25 mouse cellular contexts compared by ENCODE assay signal in the genomic region with DNA sequence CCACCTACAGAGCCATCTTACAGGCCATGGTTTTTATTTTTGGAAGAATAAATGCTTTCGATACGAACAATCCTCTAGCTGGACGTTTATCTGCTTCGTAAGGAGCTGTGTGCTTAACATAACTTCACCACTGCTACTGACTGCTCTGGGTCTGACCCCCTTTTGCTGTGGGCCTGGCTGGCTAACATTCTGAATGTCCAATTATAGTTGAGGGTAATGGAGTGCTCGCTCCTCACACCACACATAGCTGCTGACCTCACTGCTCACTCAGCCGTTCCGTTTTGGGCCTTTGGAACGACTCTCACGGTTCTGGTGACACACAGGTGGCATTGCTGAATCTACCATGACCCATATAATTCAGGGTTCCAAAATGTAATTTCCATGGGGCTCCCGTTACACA. TPM values are rescaled to one million over a fixed set of nuclear protein-coding genes. Genes with fewer than 3 reads are reported as not detected.
DNase-seq lines count a peak whose midpoint lies in the region; ATAC-seq and TF ChIP-seq lines count a peak whose summit lies in the region.
"Had no signal": no experiment of that assay in that cellular context is flagged by ENCODE, and none has a peak within 500 bp of the region (broad histone marks: within the 10 kb centered on the region; RNA-seq: fewer than 3 reads in every experiment).

No protein-coding gene starts in this region.

- peak; percentile 39 for DNase-seq in kidney, adult 2 months
- DNase-seq in kidney, postnatal 14 days: no peak
- DNase-seq in gastrocnemius, postnatal 25 days: peak; percentile 71
- DNase-seq in heart, postnatal 10 days: peak; percentile 54 to 74
- no peak for DNase-seq in cerebellum, postnatal 25 days
- no peak for DNase-seq in cerebellum, adult 11 months
- no peak for DNase-seq in forebrain, embryonic 10.5 days (ENCODE audit: extremely low spot score, low spot score)
- DNase-seq: adrenal gland, postnatal 10 days; cerebellum, postnatal 10 days; embryo, embryonic 11 days; forebrain, postnatal 0 days; left cerebral cortex, postnatal 4 days; lung, adult 18-20 months; lung, postnatal 14 days; spleen, adult 18-20 months; thymus, adult 2 months had no signal

- no peak overlapping the region for H3K4me3 ChIP-seq in kidney, adult 2 months (ENCODE audit: insufficient read depth, low read depth, low read length)
- no peak overlapping the region for H3K4me3 ChIP-seq in heart, embryonic 11.5 days (ENCODE audit: low read depth, low read length)
- H3K4me3 ChIP-seq in forebrain, embryonic 10.5 days: no peak overlapping the region
- H3K4me3 ChIP-seq: hindbrain, embryonic 12.5 days; kidney, embryonic 15.5 days; midbrain, embryonic 13.5 days; neural tube, embryonic 12.5 days; stomach, embryonic 15.5 days had no signal

- H3K4me1 ChIP-seq in kidney, adult 2 months (ENCODE audit: control insufficient read depth, insufficient read depth, low read length): no peaks in the 10 kb centered on the region
- peaks cover 10% of the 10 kb centered on the region; the same call in 1 of the 2 replicates for H3K4me1 ChIP-seq in heart, embryonic 11.5 days (ENCODE audit: control insufficient read depth, insufficient read depth, low read length)
- no peaks in the 10 kb centered on the region for H3K4me1 ChIP-seq in forebrain, embryonic 10.5 days
- H3K4me1 ChIP-seq: hindbrain, embryonic 12.5 days; kidney, embryonic 15.5 days; midbrain, embryonic 13.5 days; neural tube, embryonic 12.5 days; stomach, embryonic 15.5 days had no signal

- no peak overlapping the region for H3K27ac ChIP-seq in kidney, adult 2 months (ENCODE audit: insufficient read depth, low read depth, low read length)
- H3K27ac ChIP-seq in heart, embryonic 11.5 days (ENCODE audit: low read depth, low read length): peak overlapping the region; percentile 22; the same call in 1 of the 2 replicates
- no peak overlapping the region for H3K27ac ChIP-seq in forebrain, embryonic 10.5 days
- H3K27ac ChIP-seq: hindbrain, embryonic 12.5 days; kidney, embryonic 15.5 days; midbrain, embryonic 13.5 days; neural tube, embryonic 12.5 days; stomach, embryonic 15.5 days had no signal

- no peak for TF ChIP-seq CTCF in kidney, adult 2 months (conservative IDR thresholded peaks at IDR 0.05; ENCODE audit: insufficient read depth, insufficient read length, low read depth, low read length)

- WGBS in kidney, adult 2 months: 50% methylated on average over 10 of the region's 10 CpGs
- WGBS in heart, embryonic 11.5 days (ENCODE audit: insufficient replicate concordance): 54% methylated on average over 10 of the region's 10 CpGs
- WGBS in forebrain, embryonic 10.5 days: 91% methylated on average over 10 of the region's 10 CpGs

- intact Hi-C loops in heart, postnatal 10 days (cut with DNase I): no loop called here

- H3K36me3 ChIP-seq in kidney, adult 2 months (ENCODE audit: control insufficient read depth, insufficient read depth, low read length): no peaks in the 10 kb centered on the region
- no peaks in the 10 kb centered on the region for H3K36me3 ChIP-seq in heart, embryonic 11.5 days (ENCODE audit: control insufficient read depth, insufficient read depth, low read length)
- no peaks in the 10 kb centered on the region for H3K36me3 ChIP-seq in forebrain, embryonic 10.5 days (replicated peaks)
- H3K36me3 ChIP-seq: hindbrain, embryonic 12.5 days; kidney, embryonic 15.5 days; midbrain, embryonic 13.5 days; neural tube, embryonic 12.5 days; stomach, embryonic 15.5 days had no signal

- no peak overlapping the region for H3K4me2 ChIP-seq in heart, embryonic 11.5 days
- H3K4me2 ChIP-seq: hindbrain, embryonic 12.5 days; kidney, embryonic 15.5 days; liver, embryonic 11.5 days; midbrain, embryonic 13.5 days; neural tube, embryonic 12.5 days; stomach, embryonic 15.5 days had no signal

- TF ChIP-seq POLR2A in kidney, adult 2 months (IDR thresholded peaks at IDR 0.05; ENCODE audit: low read depth, low read length): no peak

- H3K27me3 ChIP-seq in kidney, adult 2 months (replicated peaks; ENCODE audit: control insufficient read depth, insufficient read depth, low read length): no peaks in the 10 kb centered on the region
- H3K27me3 ChIP-seq in heart, embryonic 11.5 days (ENCODE audit: control insufficient read depth, insufficient read depth, low read length): no peaks in the 10 kb centered on the region
- no peaks in the 10 kb centered on the region for H3K27me3 ChIP-seq in forebrain, embryonic 10.5 days (ENCODE audit: poor library complexity, severe bottlenecking)
- H3K27me3 ChIP-seq: hindbrain, embryonic 12.5 days; kidney, embryonic 15.5 days; midbrain, embryonic 13.5 days; neural tube, embryonic 12.5 days; stomach, embryonic 15.5 days had no signal

- H3K9me3 ChIP-seq in heart, embryonic 11.5 days (replicated peaks; ENCODE audit: control insufficient read depth, low read length): no peaks in the 10 kb centered on the region
- no peaks in the 10 kb centered on the region for H3K9me3 ChIP-seq in forebrain, embryonic 10.5 days
- H3K9me3 ChIP-seq: hindbrain, embryonic 12.5 days; kidney, embryonic 15.5 days; midbrain, embryonic 13.5 days; neural tube, embryonic 12.5 days; stomach, embryonic 15.5 days had no signal

- no peak for ATAC-seq in heart, embryonic 11.5 days (replicated peaks; ENCODE audit: insufficient number of reproducible peaks, low FRiP score, low TSS enrichment)
- ATAC-seq: activated CD4-positive, CD25-positive, alpha-beta regulatory T cell, adult 4 months; forebrain, postnatal 0 days; midbrain, embryonic 13.5 days had no signal

- no peak overlapping the region for H3K9ac ChIP-seq in heart, embryonic 11.5 days (ENCODE audit: low read depth, low read length)
- H3K9ac ChIP-seq: forebrain, postnatal 0 days; hindbrain, embryonic 12.5 days; kidney, embryonic 15.5 days; midbrain, embryonic 13.5 days; neural tube, embryonic 12.5 days; stomach, embryonic 15.5 days had no signal

RNA-seq across cellular contexts. Expression of gene Klhl31, which starts 7.6 kb away (rescaled TPM):
- polyA plus RNA-seq in kidney, adult 2 months (2012; rRNA removed): 0.04 and 0.99 TPM in 2 replicates
- 100 to 1,000 TPM; 393 to 551 TPM for total RNA-seq in gastrocnemius, postnatal 25 days (2021)
- 50.5 and 64.4 TPM in 2 replicates for polyA plus RNA-seq in heart, embryonic 11.5 days (2014; fragmentation: Nextera tagmentation; extraction: Ambion mirVana)
- 100 to 1,000 TPM; 115 to 125 TPM for total RNA-seq in heart, postnatal 10 days (2021)
- 0.20 and 0.22 TPM in 2 replicates for polyA plus RNA-seq in forebrain, embryonic 10.5 days (2016; fragmentation: Nextera tagmentation; extraction: Ambion mirVana)
- total RNA-seq: megakaryocyte, adult 5-6 weeks had no signal
- polyA plus RNA-seq: activated CD4-positive, CD25-positive, alpha-beta regulatory T cell, adult 4 months had no signal

Comparison
In these comparisons a context has a peak if more than half of its experiments do, and no peak if none do; other contexts are left out.
1. DNase-seq: peak in kidney, adult 2 months (single experiment), gastrocnemius, postnatal 25 days (single experiment) and heart, postnatal 10 days (2 of 2); none in kidney, postnatal 14 days (single experiment), cerebellum, postnatal 25 days (0 of 2), cerebellum, adult 11 months (single experiment) and forebrain, embryonic 10.5 days (single experiment).
2. RNA of gene Klhl31, which starts 7.6 kb away (polyA plus RNA-seq): 50.5 to 64.4 TPM in heart, embryonic 11.5 days; 0.04 to 0.99 TPM in kidney, adult 2 months and 0.20 to 0.22 TPM in forebrain, embryonic 10.5 days; every median in the first group is over 10 times any median in the second.